ENCODE assay signal across 11 mouse cellular contexts in genomic region chr16:35465808-35466351, GRCm38 (mm10). TPM values are rescaled to one million over a fixed set of nuclear protein-coding genes. Genes with fewer than 3 reads are reported as not detected.
DNase-seq lines count a peak whose midpoint lies in the region; ATAC-seq and TF ChIP-seq lines count a peak whose summit lies in the region.
"Had no signal": no experiment of that assay in that cellular context is flagged by ENCODE, and none has a peak within 500 bp of the region (broad histone marks: within the 10 kb centered on the region; RNA-seq: fewer than 3 reads in every experiment).

No protein-coding gene starts in this region.

- no peak for TF ChIP-seq CTCF in cerebellum, adult 2 months (IDR thresholded peaks at IDR 0.05; ENCODE audit: borderline replicate concordance, insufficient read depth, low read depth, low read length)
- no peak for TF ChIP-seq CTCF in heart, postnatal 0 days (IDR thresholded peaks at IDR 0.05; ENCODE audit: low read depth)

- 12% methylated on average over 4 of the region's 4 CpGs for WGBS in cerebellum, adult 2 months
- WGBS in heart, postnatal 0 days = 43% methylated on average over 4 of the region's 4 CpGs
- WGBS in intestine, embryonic 16.5 days = 79% methylated on average over 4 of the region's 4 CpGs

- H3K9ac ChIP-seq in heart, postnatal 0 days (replicated peaks; ENCODE audit: low read depth, low read length) = no peak overlapping the region
- H3K9ac ChIP-seq in intestine, embryonic 16.5 days (ENCODE audit: low read depth, low read length) = no peak overlapping the region
- H3K9ac ChIP-seq: limb, embryonic 13.5 days had no signal

- intact Hi-C loops in heart, postnatal 25 days (cut with DNase I) = no loop called here

- H3K4me1 ChIP-seq in cerebellum, adult 2 months (ENCODE audit: control insufficient read depth, insufficient read depth, low read length) = peaks cover 19% of the 10 kb centered on the region
- peaks cover 20% of the 10 kb centered on the region for H3K4me1 ChIP-seq in heart, postnatal 0 days (ENCODE audit: control insufficient read depth, insufficient read depth)
- no peaks in the 10 kb centered on the region for H3K4me1 ChIP-seq in intestine, embryonic 16.5 days (ENCODE audit: control insufficient read depth, insufficient read depth, low read length)

- no peaks in the 10 kb centered on the region; the same call in 1 of the 2 replicates for H3K36me3 ChIP-seq in heart, postnatal 0 days (replicated peaks; ENCODE audit: control insufficient read depth, insufficient read depth, low read length)
- 0 out of 2 replicates have a peak, but pooled peaks cover 7% of the 10 kb centered on the region for H3K36me3 ChIP-seq in intestine, embryonic 16.5 days (ENCODE audit: control insufficient read depth, insufficient read depth, low read length)

- no peak overlapping the region for H3K4me2 ChIP-seq in heart, postnatal 0 days (ENCODE audit: low read depth, low read length)
- no peak overlapping the region for H3K4me2 ChIP-seq in intestine, embryonic 16.5 days (ENCODE audit: low read depth, low read length)
- H3K4me2 ChIP-seq: limb, embryonic 13.5 days had no signal

- DNase-seq in heart, adult 11 months = peak; percentile 96
- no peak for DNase-seq in heart, postnatal 25 days (ENCODE audit: low spot score)
- peak; percentile 35 for DNase-seq in adipocyte (ENCODE audit: low spot score)
- DNase-seq in cerebellum, adult 2 months = peak; percentile 42 to 67
- DNase-seq in heart, postnatal 0 days (ENCODE audit: low spot score) = peak; percentile 66
- DNase-seq in right cerebral cortex, postnatal 25 days = no peak
- no peak for DNase-seq in spleen, postnatal 4 days (ENCODE audit: low spot score in 2 of 2)
- DNase-seq: right cerebral cortex, postnatal 4 days; thymus, postnatal 4 days had no signal

- TF ChIP-seq EP300 in heart, postnatal 0 days (IDR thresholded peaks at IDR 0.05; ENCODE audit: low read depth) = no peak

- H3K27ac ChIP-seq in cerebellum, adult 2 months (ENCODE audit: insufficient read depth, low read length) = no peak overlapping the region
- H3K27ac ChIP-seq in heart, postnatal 0 days (ENCODE audit: low read depth) = peak overlapping the region; percentile 86
- no peak overlapping the region for H3K27ac ChIP-seq in intestine, embryonic 16.5 days (ENCODE audit: low read length)
- H3K27ac ChIP-seq: limb, embryonic 13.5 days had no signal

- no peak overlapping the region for H3K4me3 ChIP-seq in cerebellum, adult 2 months (replicated peaks; ENCODE audit: insufficient read depth, low read depth, low read length)
- H3K4me3 ChIP-seq in heart, postnatal 0 days (ENCODE audit: low read depth, low read length) = no peak overlapping the region
- H3K4me3 ChIP-seq in intestine, embryonic 16.5 days (ENCODE audit: low read length) = no peak overlapping the region
- H3K4me3 ChIP-seq: limb, embryonic 13.5 days had no signal

- ATAC-seq in heart, postnatal 0 days (ENCODE audit: insufficient read depth, low read depth) = peak; percentile 81
- no peak for ATAC-seq in intestine, embryonic 16.5 days

- no peak for TF ChIP-seq POLR2A in cerebellum, adult 2 months (IDR thresholded peaks at IDR 0.05; ENCODE audit: borderline replicate concordance, insufficient read depth, low read length)

- no peaks in the 10 kb centered on the region for H3K9me3 ChIP-seq in heart, postnatal 0 days (replicated peaks; ENCODE audit: control insufficient read depth, low read length)
- H3K9me3 ChIP-seq in intestine, embryonic 16.5 days (ENCODE audit: control insufficient read depth, low read length) = no peaks in the 10 kb centered on the region
- H3K9me3 ChIP-seq: limb, embryonic 13.5 days had no signal

- H3K27me3 ChIP-seq in cerebellum, adult 2 months (ENCODE audit: control insufficient read depth, insufficient read depth, low read length) = no peaks in the 10 kb centered on the region
- H3K27me3 ChIP-seq in heart, postnatal 0 days (ENCODE audit: control insufficient read depth, insufficient read depth, low read length) = no peaks in the 10 kb centered on the region
- H3K27me3 ChIP-seq in intestine, embryonic 16.5 days (replicated peaks; ENCODE audit: control insufficient read depth, insufficient read depth, low read length) = no peaks in the 10 kb centered on the region
- H3K27me3 ChIP-seq: limb, embryonic 13.5 days had no signal

RNA-seq across cellular contexts. Expression of gene Pdia5, which starts 24.8 kb away (rescaled TPM):
- total RNA-seq in heart, postnatal 25 days (2021) = 1 to 10 TPM; 5.7 to 7.0 TPM
- polyA plus RNA-seq in cerebellum, adult 2 months (2012; rRNA removed) = 2.3 and 3.4 TPM in 2 replicates
- total RNA-seq in heart, postnatal 0 days (2014; rRNA removed; ENCODE audit: low replicate concordance) = 3.1 and 12.0 TPM in 2 replicates
- polyA plus RNA-seq in heart, postnatal 0 days (2015; fragmentation: Nextera tagmentation; extraction: Ambion mirVana) = 13.7 and 16.0 TPM in 2 replicates
- 54.2 and 60.0 TPM in 2 replicates for polyA plus RNA-seq in intestine, embryonic 16.5 days (2015; fragmentation: Nextera tagmentation; extraction: Ambion mirVana)

Comparison
In these comparisons a context has a peak if more than half of its experiments do, and no peak if none do; other contexts are left out.
1. DNase-seq: peak in heart, adult 11 months (single experiment), adipocyte (single experiment), cerebellum, adult 2 months (2 of 2) and heart, postnatal 0 days (single experiment); none in heart, postnatal 25 days (single experiment), right cerebral cortex, postnatal 25 days (single experiment) and spleen, postnatal 4 days (0 of 2).